Mouse (Mus musculus): ENCODE measurements around the gene Ppp1r9b. TPM values are rescaled to one million over a fixed set of nuclear protein-coding genes. Genes with fewer than 3 reads are reported as not detected.

Ppp1r9b gene
- total RNA-seq, 2 experiments from 2014 or later = 501 TPM

DNA sequence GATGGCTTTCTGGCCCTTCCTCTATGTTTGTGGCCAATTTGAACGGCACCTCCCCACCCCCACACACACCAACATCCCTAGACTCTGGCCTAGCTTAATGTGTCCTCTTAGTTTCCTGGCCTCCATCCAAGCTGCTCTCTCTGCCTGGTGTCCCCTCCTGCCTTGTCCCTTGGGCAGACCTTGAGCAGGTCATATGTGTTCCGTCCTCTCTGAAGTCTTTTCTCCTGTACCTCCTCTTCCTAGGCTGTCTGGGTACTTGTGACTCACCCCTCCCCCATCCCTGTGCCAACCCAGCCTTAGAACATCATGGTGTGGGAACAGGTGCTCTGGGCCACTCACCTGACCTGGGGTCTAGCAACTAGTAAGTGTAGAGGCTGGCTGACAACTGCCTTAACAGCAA is 15.9 kb upstream of the Ppp1r9b start:
- no peak for DNase-seq (ENCODE audit: low spot score in 2 of 2)

DNA sequence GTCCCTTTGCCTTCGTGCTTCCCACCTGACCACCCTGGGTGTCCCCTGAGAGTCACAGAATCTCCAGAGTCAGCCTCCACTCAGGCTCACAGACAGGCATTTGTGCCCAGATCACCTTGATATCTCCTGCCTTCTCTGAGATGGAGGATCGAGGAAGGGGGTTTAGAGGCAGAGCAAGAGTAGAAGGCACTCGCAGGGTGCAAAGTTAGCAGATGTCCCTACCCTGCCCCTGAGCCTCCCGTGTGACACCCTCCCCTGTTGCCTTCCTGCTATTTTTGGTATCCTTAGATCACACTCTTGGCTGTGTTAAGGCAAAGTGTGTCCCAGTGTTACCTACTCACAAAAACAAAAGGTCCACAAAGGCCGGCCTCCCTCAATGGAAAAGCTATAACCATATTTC is 14.6 kb upstream of the Ppp1r9b start, which contains the start of gene Sgca:
TSS of gene Sgca (minus strand) at position 129 of the 400 bp plus-strand sequence.
- no peak for DNase-seq (ENCODE audit: low spot score in 2 of 2)

DNA sequence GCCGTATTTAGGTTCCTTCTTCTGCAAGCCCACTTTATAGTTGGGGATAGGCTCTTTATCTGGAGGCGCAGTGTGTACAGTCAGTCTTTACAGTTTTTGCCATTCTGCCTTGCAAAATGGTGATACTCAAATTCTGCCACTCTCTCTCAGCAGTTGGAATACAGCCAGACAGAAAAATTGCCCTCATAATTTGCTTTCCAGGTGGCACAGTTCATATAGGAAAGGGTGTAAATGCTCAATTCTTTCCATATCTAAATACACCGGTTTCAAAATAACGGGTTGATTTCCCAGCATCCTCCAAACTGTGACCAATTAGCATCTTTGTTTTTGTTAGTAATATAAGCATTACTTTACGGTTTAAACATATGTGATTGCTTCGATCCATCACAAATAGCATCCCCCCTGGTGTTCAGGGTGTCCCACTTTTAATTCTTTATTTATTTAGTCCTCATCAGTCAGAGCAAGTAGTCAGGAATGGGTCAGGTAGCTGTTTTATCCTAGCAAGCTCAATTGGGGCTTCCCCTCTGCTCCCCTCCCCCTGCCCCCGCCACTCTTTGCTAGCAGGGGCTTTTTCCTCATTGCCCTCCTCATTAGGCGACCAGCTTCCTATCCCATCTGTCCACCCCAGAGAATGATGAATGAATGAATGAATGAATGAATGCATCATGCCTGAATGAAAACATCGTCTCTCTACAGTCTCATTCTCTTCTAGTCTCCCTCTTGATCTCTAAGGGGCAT is 12.5 kb upstream of the Ppp1r9b start:
- peak in 1 of 2 experiments; percentile 44 for DNase-seq (ENCODE audit: low spot score in 2 of 2)

DNA sequence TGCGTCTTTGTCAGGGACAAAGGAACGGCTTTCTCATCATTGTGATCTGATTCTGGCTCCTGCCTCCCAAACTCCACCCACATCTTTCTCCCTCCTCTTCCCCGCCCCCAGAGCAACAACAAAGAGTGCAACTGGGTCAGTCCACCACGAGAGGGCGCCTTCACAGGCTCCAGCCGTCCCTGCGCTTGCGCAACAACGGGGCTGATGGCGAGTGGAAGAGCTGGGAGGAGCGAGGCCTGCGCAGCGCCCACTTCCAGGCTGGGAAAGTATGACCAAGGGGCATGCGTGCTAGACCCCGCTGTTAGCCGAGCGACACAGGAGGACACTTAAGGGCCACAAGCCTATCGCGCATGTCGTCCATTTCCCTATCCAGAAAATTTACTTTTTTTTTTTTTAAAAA is 11.9 kb upstream of the Ppp1r9b start:
- DNase-seq (ENCODE audit: low spot score in 2 of 2) = peak; percentile 99

DNA sequence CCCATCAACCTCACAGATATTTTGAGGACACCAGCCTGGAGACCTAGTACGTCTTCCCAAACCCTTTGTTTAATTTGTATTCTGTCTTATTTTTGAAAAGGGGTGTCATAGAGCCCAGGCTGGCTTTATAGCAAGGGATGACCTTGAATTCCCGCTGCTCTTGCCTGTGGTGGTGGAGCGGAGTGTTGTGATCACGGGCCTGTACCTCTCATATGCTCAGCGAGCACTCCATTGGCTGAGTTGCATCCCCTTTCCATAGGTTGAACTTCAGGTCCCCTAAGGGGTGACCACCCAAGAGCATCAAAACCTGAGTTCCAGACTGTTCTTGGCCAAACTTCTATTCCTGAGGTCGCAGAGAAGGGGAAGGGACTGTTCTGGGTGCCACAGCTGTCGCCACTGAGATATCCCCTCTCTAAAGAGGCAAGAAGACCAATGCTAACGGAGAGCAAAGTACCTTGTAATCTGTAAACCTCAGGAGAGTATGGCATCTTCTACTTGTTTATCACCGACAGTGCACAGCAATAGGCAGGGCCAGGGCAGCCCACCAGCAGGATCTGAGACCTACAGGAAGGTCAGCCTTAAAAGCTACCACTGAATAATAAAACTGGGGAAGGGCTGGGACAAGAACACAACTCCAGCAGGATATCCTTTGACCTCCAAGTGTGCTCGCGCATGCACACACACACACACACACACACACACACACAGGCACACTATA is 11.2 kb upstream of the Ppp1r9b start:
- no peak for DNase-seq (ENCODE audit: low spot score in 2 of 2)

DNA sequence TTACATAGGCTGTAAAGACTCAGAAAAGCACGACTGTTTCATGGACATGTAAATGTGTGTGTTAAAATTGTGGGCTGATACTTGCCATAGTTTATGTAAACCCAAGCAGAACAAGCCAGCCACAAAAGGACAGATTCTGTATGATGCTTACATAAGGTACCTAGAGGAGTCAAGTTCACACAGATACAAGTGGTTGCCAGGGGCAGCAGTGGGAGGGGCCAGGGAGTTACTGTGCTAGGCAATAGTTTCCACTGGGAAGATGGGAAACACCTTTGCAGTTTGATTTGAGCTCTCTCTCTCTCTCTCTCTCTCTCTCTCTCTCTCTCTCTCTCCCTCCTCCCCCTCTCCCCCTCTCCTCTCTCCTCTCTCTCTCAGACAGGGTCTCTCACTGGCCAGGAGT is 5.7 kb upstream of the Ppp1r9b start:
- no peak for DNase-seq (ENCODE audit: low spot score in 2 of 2)

DNA sequence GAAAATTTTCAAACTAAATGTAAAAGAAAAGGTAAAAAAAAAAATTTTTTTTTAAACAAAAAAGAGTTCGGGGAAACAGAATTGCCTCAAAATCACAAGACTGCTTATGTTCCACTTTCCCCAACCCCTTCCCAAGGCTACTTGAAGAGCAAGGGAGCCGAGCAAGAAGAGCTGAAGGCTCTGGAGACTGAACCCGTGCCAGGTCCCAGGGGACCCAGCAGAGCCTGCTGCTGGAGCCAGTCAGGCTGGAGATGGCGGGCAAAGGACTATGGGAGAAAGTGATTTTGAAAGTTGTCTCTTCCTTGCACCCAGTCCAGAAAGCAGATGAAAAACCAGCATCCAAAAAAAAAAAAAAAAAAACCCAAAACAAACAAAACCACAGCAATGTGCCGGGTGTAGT is 5.0 kb upstream of the Ppp1r9b start:
- DNase-seq (ENCODE audit: low spot score in 2 of 2) = no peak

DNA sequence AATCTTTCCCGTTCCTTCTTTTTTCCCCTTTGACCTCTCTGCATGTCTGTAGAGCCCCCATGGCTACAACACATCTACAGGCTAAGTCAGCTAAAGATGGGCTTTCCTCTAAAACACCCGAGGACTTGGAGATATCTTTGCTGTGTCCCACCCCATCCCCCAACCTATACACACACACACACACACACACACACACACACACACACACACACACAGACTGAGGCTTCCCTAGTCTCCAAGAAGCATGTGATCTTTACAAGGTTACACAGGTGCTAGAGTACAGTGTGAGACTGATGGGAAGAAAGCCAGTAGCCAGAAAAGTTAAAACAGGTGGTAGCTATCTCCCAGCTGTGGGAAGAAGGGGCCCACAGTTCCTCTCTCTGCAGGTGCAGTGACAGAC is 4.4 kb upstream of the Ppp1r9b start:
- DNase-seq (ENCODE audit: low spot score in 2 of 2) = no peak

DNA sequence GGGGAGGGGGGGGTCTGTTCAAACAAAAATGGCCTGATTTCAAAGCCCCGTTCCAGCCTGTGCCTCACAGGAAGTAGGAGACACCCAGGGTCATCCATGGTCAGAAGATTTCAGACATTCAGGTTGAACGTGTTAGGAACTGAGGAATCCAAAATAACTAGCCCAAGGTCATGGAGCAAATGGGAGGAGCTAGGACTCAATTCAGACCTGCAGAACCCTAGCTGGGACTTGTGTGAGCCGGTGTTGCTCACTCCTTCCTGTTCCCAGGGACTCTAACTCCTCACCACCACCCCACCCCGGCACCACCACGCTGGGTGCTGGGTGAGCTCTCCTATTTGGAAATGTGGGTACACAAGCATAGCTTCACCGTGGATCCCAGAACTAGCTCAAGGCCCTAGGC is 3.5 kb upstream of the Ppp1r9b start:
- peak; percentile 22 to 25 for DNase-seq (ENCODE audit: low spot score in 2 of 2)

DNA sequence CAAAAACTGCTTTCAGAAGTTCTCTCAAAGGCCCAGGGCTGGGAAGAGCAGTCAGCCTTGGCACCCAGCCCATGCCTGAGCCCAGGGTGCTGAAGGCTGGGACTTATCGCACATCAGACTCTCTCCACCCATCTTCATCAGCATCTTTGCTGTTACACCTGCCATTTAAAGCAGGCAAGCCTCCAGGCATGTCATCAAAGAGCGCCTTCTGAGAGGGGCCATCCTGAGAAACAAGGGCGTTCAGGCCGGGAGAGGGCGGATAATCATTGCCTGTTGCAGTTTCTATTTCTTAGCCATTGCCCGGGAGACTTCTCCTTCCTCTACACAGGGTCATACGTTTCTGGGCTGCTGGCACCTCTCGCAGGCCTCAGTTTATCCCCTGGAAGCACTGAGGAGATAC is 3.0 kb upstream of the Ppp1r9b start:
- DNase-seq (ENCODE audit: low spot score in 2 of 2) = peak; percentile 26 to 42

DNA sequence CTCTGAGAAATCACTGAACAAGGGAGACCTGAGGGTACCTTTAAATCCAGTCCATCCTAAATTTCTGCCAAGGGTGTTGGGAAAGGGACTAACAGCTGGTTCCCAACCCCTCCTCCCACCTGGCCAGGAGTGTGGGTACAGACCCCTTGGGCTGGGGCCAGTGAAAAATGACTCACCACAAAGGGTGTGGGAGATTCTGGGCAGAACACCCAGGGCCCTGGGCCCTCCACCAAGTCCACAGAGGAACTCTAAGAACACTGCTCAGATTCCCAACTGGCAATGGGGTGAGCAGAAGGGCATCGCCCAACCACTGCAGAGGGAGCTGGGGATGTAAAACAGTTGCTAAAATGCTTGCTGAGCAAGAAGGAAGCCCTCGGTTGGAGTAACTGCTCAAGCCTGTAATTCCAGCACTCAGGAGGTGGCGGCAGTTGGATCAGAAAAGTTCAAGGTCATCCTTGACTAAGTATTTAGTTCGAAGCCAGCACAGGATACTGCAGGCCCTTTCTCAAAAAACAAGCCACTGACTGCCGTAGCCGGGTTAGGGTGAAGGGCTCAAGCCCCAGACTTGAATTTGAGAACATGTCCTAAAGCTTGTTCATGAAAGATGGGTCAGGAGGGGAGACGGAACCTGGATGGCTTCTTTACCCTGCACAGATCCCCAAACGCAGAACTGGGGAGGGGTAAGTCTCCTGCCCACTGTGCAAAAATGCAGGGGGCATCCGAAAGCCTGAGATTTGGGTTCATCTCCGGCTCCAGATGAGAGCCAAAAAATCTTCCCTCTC is 1.9 kb upstream of the Ppp1r9b start:
- DNase-seq (ENCODE audit: low spot score in 2 of 2) = peak; percentile 65 to 68

DNA sequence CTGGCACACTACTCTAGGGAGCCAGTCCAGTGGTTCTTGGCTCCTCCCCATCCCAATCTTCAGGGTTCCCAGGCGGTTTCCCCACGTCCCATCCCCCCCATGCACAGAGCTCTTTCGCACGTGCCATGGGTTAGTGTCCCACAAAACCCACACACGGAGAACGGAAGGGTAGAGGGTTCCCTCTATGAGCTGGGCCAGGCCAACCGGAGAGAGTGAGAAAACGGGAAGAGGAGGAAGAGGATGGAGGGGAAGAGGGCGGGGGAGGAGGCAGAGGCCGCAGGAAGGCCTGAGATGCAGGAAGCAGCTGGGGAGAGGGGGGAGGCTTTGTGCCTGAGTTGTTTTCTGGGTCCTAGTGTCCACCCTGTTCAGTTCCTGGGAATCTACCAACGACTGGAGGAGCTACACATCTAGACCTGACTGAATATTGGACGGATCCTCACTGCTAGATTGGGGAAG is 1.2 kb upstream of the Ppp1r9b start:
- peak; percentile 74 to 80 for DNase-seq (ENCODE audit: low spot score in 2 of 2)

DNA sequence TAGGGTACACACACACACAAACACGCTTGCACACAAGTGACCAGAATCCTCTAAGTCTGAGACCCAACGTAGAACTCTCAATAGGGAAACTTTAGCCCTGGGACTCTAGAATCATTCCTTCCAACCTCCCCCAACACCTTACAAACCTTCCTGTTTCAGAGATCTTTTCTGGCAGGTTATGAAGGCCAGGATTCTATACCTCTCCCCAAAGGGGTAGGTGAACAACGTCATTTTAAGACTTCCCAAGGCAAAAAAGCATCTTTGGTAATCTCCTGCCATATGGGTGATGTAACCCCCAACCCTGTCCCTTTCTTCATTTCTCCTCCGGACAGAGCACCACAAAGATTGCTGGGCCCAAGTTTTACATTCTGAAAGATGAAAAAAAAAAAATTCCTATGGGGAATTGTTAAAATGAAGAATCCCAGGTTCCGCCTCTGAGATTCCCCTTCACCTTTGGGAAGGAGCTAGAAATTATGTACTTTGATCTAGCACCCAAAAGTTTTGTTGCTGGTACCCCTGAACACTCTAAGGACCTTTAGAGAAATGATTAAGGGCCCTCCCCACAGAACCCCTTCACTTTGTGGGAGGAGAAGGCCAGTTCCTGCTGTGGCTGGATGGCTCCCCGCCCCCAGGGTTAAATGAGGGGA is 610 bp upstream of the Ppp1r9b start:
- no peak for DNase-seq (ENCODE audit: low spot score in 2 of 2)

DNA sequence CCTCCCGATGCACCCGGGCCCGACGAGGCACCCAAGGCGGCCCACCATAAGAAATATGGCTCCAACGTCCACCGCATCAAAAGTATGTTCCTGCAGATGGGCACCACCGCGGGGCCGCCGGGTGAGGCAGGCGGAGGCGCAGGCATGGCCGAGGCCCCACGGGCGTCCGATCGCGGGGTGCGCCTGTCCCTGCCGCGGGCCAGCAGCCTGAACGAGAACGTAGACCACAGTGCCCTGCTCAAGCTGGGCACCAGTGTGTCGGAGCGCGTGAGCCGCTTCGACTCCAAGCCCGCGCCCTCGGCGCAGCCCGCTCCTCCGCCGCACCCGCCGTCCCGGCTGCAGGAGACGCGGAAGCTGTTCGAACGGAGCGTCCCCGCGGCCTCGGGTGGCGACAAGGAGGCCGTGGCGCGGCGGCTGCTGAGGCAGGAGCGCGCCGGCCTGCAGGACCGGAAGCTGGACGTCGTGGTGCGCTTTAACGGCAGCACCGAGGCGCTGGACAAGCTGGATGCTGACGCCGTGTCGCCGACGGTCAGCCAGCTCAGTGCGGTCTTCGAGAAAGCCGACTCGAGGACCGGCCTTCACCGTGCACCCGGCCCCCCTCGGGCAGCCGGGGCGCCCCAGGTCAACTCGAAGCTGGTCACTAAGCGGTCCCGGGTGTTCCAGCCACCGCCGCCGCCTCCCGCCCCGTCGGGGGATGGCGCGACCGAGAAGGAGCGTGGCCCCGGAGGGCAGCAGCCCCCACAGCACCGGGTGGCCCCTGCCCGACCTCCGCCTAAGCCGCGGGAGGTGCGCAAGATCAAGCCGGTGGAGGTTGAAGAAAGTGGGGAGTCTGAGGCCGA is 1.0 kb downstream of the Ppp1r9b start:
- peak; percentile 60 to 63 for DNase-seq (ENCODE audit: low spot score in 2 of 2)

DNA sequence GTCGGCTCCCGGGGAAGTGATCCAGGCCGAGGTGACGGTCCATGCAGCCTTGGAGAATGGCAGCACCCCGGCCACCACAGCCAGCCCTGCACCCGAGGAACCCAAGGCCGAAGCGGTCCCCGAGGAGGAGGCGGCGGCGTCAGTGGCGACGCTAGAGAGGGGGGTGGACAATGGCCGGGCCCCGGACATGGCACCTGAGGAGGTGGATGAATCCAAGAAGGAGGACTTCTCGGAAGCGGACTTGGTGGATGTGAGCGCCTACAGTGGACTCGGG is 1.6 kb downstream of the Ppp1r9b start:
- DNase-seq (ENCODE audit: low spot score in 2 of 2) = peak in 1 of 2 experiments; percentile 37

DNA sequence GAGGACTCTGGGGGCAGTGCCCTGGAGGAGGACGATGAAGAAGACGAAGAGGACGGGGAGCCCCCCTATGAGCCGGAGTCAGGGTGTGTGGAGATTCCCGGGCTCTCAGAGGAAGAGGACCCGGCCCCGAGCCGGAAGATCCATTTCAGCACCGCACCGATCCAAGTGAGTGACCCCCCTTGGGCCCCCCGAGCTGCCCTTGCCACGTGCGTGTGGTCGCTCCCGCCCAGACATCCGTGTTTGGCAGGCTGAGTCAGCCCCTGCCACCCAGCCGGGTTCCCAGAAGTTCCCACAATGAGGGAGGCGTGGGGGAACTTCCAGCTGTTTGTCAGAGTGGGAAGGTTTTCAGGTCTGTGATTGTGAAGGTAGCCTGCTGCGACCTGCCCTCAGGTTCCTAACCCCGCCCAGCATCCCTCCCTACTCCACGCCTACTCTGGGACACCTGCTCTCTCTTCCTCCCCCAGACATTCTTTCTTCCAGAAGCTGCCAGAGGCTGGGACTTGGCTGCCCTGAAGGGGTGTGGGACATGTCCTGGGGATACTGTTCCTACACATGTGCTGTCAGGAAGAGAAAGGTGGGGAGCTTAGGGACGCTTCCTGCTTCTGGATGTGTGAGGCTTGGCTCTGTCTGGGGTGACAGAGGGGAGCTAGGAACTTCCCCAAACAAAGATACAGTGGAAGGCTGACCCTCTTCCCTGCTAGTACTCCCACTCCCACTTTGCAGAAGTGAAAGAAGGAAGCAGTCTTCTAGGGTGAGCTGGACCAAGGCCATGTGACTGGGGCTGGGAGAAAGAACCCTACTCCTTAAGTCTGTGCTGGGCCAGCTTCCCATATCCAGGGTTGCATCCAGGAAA is 2.1 kb downstream of the Ppp1r9b start:
- DNase-seq (ENCODE audit: low spot score in 2 of 2) = peak; percentile 52 to 58

DNA sequence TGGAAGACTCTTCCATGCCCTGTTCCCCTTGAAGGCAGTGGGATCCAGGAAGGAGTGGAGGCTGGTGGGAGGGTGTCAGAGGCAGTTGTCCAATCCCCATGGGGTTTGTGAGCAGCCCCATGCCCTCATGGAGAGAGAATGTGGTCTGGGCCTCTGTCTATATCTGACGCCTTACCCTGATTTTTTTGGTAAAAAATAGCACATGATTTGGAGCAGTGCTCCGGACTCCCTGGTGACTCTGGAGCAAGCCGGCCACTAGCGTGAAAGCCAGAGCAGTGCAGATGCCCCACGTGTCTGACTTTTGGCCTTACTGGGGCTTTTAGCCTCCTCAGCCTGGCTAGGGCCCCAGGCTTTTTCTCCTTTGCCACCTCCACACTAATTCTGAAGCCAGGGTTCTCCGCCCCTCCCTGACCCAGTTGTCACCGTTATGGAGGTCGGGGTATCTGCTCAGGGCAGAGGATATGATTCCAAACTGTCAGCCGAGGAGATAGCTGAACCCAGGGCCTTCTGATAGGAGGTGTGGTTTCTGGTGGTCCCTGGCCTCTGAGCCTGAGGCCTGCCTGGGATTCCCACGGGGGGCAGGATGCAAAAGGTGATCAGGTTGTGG is 3.5 kb downstream of the Ppp1r9b start:
- DNase-seq (ENCODE audit: low spot score in 2 of 2) = peak in 1 of 2 experiments; percentile 22

DNA sequence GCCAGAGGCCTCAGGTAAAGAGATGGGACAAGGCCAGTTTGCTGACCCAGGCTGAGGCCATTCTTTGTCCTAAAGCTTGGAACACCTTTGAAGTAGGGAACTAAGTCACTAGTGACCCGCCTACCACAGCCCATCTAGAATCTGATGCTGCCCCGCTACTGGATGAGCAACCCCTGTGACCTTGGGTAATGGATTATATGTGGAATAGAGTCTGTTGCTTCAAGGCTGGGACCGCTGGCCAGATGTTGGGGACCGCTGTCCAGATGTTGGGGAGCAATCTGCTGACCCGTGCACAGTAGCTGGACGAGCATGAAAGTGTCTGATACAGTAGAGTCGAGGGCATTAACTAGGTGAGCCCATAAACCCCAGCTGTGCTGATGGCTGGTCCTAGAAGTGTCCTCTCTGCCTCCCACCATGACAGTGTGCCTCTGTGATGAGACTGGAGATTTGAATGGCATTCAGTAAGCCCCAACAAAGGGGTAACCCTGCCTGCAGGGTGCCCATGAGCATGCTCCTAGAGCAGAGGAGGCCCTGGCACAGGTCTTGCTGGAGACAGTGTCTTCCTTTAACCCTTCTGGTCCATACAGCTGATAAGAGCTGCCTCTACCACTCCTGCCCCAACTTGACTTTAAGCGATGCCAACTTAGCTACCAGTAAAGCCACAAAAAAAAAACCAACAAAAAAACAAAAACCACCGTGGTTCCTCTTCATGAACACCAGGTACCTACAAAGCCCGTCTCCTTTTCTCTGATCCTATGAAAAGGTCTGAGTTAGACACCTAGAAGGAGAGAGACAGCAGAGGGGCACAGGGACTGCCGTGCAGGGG is 4.3 kb downstream of the Ppp1r9b start:
- DNase-seq (ENCODE audit: low spot score in 2 of 2) = no peak
